Mouse (Mus musculus): ENCODE data around the gene Lgi1.

- TF ChIP-seq EP300 (IDR thresholded peaks at IDR 0.05; ENCODE audit: low read depth), result no peak
- TF ChIP-seq CTCF (IDR thresholded peaks at IDR 0.05; ENCODE audit: low read depth), result no peak
These were observed 87.4 kb downstream of the Lgi1 start for GRCm38 (mm10) chr19:38351728-38352127.

Data from heart, postnatal 0 days (tissue).